Mouse (Mus musculus) cortical plate, adult 2 months (tissue): ENCODE measurements around the gene Snrnp25. TPM values are rescaled to one million over a fixed set of nuclear protein-coding genes. Genes with fewer than 3 reads are reported as not detected.
A peak's percentile ranks its signal among the peaks of the same experiment; 100 is the strongest.

ENCODE experiments used
- H3K27ac ChIP-seq: fragments of 200-500 bp; 2 replicates; pipeline ENCODE4 v1.5.1; 2012; ENCODE audit warnings: low read length, control low read depth, inconsistent platforms; ENCODE audit not compliant: insufficient read depth
- H3K4me1 ChIP-seq: fragments of 200-500 bp; 2 replicates; pipeline ENCODE4 v1.6.1; 2011; ENCODE audit warnings: low read length; ENCODE audit not compliant: control insufficient read depth, insufficient read depth
- H3K4me3 ChIP-seq: fragments of 200-500 bp; 2 replicates; pipeline ENCODE4 v1.5.1; 2011; ENCODE audit warnings: mild to moderate bottlenecking, low read length, control low read depth; ENCODE audit not compliant: insufficient read depth
- CTCF ChIP-seq: fragments of 200-500 bp; IDR thresholded peaks from 2 replicates; pipeline ENCODE4 v1.5.1; 2011; ENCODE audit warnings: mild to moderate bottlenecking, control low read depth, low read length; ENCODE audit not compliant: insufficient read depth; ENCODE audit errors: extremely low read depth
- POLR2A ChIP-seq: fragments of 200-500 bp; IDR thresholded peaks from 2 replicates; pipeline ENCODE4 v1.6.1; 2011; ENCODE audit warnings: mild to moderate bottlenecking, low read length, control low read depth; ENCODE audit not compliant: insufficient read depth; ENCODE audit errors: extremely low read depth
- polyA plus RNA-seq: library from polyadenylated mRNA; depleted of rRNA; stranded (reverse); fragments of >200 nt; gene quantifications from 2 replicates; pipeline ENCODE4 v1.2.3, GENCODE M21; 2012

Snrnp25 gene
- polyA plus RNA-seq, 1 experiment = 51.8 TPM

GRCm38 (mm10) chr11:32178506-32178905 is 26.7 kb upstream of the Snrnp25 start:
- Histone ChIP-seq H3K27ac (no peak overlapping the region), H3K4me3 (no peak overlapping the region), H3K4me1 (0 out of 2 replicates have a peak, but pooled peaks cover 3% of the 10 kb centered on the region)
- no peak for TF ChIP-seq POLR2A

- H3K4me1 ChIP-seq = 0 out of 2 replicates have a peak, but pooled peaks cover 3% of the 10 kb centered on the region
- TF ChIP-seq CTCF (no peak), POLR2A (no peak)
- no peak overlapping the region for H3K27ac ChIP-seq
- no peak overlapping the region for H3K4me3 ChIP-seq
Measured at GRCm38 (mm10) chr11:32181246-32181645, 24.0 kb upstream of the Snrnp25 start.

DNA sequence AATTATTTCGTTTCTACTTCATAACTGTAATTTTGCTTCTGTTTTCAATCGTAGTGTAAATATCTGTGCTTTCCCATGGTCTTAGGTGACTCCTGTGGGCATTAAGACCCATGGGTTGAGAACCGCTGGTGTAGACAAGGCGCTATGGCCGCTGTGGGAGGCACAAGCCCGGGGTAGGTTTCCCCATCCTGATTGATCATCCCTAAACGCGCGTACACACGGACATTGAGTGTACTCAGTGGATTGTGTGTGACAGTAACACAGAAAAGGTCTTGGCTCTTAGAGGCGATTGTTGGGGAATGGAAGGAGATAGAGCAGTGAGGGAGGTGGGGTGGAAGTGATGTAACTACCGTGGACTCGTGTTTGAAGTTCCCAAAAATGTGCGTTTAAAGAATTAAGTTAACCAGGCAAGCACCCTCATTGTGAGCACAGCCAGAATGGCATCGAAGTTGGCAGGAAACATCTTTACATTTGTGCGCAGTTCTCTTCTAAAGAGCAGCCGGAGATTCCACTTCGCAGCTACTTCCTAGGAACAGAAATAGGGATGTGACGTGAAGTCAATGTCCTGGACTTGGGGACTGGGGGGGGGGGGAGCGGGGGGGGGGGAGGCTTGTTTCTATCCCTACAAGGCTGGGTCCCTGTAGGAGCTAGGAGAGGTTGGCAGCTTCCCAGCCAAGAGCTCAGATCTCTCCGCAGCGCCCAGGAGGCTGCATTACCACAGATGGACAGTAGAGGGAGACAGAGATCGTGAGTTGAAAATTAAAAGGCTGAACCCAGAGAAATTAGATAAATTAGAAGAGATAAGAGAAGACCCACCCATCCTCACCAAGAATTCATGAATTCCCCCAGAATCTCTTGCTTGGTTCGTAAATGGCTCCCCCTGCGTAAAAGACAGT is 23.0 kb upstream of the Snrnp25 start:
- Histone ChIP-seq H3K4me3 (no peak overlapping the region), H3K27ac (no peak overlapping the region), H3K4me1 (0 out of 2 replicates have a peak, but pooled peaks cover 3% of the 10 kb centered on the region)
- TF ChIP-seq CTCF = peak; percentile 93
- no peak for TF ChIP-seq POLR2A

DNA sequence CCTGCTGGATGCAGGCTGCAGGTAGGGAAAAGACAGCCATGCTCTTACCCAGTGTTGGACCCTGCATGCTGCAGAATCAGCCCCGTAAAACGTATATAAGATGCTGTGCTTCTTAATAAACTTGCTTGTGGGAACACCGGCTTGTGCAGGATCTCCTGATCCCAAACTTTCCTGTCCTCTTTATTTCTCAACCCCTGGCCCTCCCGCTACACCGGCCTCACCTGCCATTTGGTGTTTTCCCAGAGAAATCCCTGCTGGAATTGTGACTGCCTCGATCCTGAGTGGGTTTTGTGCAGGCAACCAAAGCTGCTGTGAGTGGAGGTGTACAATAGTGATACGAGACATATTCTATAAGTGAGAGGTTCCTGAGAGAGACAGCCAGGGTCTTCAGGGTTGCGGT is 20.7 kb upstream of the Snrnp25 start:
- TF ChIP-seq CTCF (no peak), POLR2A (no peak)
- Histone ChIP-seq H3K27ac (no peak overlapping the region), H3K4me1 (0 out of 2 replicates have a peak, but pooled peaks cover 3% of the 10 kb centered on the region), H3K4me3 (no peak overlapping the region)

DNA sequence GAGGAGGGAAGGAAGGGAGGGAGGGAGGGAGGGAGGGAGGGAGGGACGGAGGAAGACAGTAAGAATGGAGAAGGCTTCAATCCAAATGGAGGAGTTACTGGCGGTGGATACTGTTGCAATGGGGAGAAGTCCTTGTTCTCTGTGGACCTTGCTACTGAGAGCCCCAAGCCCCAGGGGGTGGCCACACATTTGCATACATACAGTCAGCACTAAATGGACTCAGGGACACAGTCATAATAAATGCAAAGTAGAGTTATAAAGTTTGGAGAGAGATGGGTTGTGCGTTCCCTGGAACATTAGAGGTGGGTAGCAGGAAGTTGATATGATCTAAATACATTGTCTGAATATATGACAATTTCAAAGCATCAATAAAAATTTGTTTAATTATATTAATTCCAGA is 19.2 kb upstream of the Snrnp25 start:
- TF ChIP-seq CTCF (no peak), POLR2A (no peak)

DNA sequence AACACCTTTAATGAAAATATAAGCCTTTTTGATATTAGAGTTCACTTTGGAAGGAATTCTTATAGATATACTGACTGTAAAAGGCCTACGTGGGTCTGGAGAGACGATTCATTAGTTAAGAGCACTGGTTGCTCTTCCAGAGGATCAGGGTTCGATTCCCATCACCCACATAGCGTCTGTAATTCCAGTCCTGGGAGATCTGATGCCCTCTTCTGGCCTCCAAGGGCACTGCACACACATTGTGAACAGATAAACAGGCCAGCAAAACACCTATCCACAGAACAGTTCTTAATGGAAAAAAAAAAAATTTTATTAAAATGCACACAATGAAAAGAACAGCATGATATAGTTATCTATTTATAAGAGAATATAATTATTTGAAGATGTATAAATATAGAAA is 18.0 kb upstream of the Snrnp25 start:
- Histone ChIP-seq H3K4me3 (no peak overlapping the region), H3K27ac (no peak overlapping the region), H3K4me1 (no peaks in the 10 kb centered on the region)
- TF ChIP-seq CTCF = no peak
- no peak for TF ChIP-seq POLR2A

More for the DNA sequence above, 19.2 kb upstream of the Snrnp25 start:
- H3K27ac ChIP-seq = no peak overlapping the region
- H3K4me3 ChIP-seq = no peak overlapping the region
- 0 out of 2 replicates have a peak, but pooled peaks cover 3% of the 10 kb centered on the region for H3K4me1 ChIP-seq

DNA sequence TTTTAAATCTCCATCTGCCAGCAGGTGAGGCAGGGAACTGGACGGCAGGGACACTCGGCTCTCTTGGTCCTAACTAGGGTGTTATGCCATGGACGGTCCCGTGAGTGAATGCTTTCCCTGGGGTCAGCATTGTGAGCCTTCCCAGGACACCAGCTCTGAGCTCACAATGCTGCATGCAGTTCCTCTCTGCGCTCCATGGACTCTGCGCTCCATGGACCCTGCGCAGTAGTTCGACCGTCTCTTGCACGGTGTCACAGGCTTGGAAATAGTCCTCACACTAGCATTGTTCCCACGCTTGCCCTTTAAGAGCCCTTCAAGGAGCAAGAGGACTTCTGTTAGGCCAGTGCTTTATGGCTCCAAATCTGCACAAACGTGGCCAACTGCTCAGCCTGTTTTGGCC is 16.3 kb upstream of the Snrnp25 start:
- Histone ChIP-seq H3K27ac (no peak overlapping the region), H3K4me3 (no peak overlapping the region), H3K4me1 (no peaks in the 10 kb centered on the region)
- TF ChIP-seq CTCF (no peak), POLR2A (no peak)

- no peak for TF ChIP-seq POLR2A
- no peak for TF ChIP-seq CTCF
- H3K4me1 ChIP-seq = no peaks in the 10 kb centered on the region
- no peak overlapping the region for H3K27ac ChIP-seq
- H3K4me3 ChIP-seq = no peak overlapping the region
Measured at GRCm38 (mm10) chr11:32189434-32189833, 15.8 kb upstream of the Snrnp25 start.

GRCm38 (mm10) chr11:32190119-32190518 is 15.1 kb upstream of the Snrnp25 start:
- H3K4me1 ChIP-seq = no peaks in the 10 kb centered on the region
- TF ChIP-seq CTCF = no peak
- TF ChIP-seq POLR2A = no peak
- no peak overlapping the region for H3K4me3 ChIP-seq
- no peak overlapping the region for H3K27ac ChIP-seq

DNA sequence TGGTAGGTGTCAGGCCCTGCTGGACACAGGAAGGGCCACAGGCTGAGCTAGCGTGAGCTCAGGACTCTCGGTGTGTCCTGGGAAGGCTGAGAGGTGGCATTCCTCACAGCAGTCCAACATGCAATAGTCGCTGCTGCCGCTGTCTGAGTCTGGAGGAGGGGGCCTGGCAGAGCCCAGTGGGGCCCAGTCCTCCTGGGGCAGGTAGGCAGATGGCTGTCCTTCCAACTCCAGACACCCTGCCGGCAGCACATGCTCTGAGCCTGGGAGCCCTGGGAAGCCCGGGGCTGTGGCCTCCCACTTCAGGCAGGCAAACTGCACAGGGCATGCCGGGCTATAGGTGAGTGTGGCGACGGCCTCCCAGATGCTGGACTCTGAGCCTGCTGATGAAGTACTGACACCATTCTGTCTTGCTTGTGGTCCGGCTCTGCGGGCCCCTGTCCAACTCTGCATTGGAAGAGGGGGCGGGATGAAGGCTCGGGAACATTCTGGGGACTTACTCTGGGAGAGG is 14.6 kb upstream of the Snrnp25 start:
- no peaks in the 10 kb centered on the region for H3K4me1 ChIP-seq
- H3K4me3 ChIP-seq = no peak overlapping the region
- H3K27ac ChIP-seq = no peak overlapping the region
- TF ChIP-seq CTCF = no peak
- TF ChIP-seq POLR2A = no peak
